Mouse (Mus musculus) cerebellum, adult 18-20 months (tissue): ENCODE measurements around the gene Aldh1a1.
"Not testable (repeated sequence)": the region's sequence is repeated elsewhere in the genome, so short reads cannot be mapped to it uniquely, and the experiment has no call there.

ENCODE experiments used
- DNase-seq, 2 experiments: peaks; one replicate each; pipeline ENCODE4 v3.0.0; 2021

Aldh1a1 gene

GRCm38 (mm10) chr19:20492491-20492890, at the start of gene Aldh1a1:
Gene Aldh1a1, plus strand, starts transcription at chr19:20492715.
- DNase-seq, result peak; percentile 3 to 9

DNA sequence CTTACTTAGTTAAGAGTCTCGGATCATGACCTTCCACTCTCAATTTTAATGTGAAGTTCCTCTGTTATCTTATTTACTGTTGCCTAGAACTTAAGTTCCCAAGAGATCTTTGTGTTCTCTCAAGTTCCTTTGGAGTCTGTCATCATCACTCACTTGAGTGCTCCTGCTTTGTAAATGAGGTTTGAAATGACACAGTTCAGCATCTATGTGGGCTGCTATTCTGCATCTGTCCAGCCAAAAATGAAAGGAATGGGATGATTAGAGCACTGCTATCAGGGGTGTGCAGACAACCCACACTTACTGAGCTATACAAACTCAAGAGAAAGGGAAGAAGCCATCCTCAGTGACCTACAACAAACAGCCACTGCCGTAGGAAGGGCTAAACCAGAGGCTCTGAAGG, 44.7 kb upstream of the Aldh1a1 start:
- no peak for DNase-seq

DNA sequence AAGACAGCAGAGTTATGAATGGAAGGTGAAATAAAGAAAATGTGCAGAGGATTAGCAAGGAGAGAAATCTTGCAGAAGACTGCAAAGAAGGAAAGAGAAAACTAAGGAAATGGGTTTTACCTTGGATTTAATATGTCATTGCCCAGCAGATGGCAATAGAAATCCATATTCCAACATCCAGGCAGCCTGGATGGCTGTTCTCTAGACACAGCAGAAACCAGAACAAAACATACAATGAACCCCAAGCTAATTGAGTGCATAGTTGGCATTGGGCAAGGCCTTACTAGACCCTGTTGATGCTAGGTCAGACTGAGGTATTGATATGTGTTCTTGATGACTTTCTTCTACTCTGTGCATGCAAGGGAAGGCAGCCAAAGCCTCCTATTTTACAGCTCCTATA, 43.0 kb upstream of the Aldh1a1 start:
- DNase-seq, result peak in 1 of 2 experiments; percentile 12

GRCm38 (mm10) chr19:20451045-20451444, 41.5 kb upstream of the Aldh1a1 start:
- no peak for DNase-seq

DNA sequence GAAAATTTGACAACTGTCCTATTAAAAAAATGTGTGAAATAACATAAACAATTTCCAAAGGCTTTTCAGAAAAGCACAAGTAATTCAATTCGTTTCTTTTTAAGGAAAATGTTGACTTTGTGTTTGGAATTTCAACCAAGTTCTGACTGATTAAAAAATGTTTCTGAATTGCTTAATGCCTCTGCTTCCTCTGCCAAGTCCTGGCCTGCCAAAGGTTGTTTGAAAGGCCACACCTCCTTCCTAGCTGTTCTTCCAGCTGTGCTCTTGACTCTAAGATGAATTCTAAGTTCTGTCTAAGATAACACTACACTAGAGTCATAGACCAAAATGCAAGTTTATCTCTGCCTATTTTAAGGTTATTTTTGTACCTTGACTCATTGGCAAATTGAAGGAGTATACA, 8.0 kb upstream of the Aldh1a1 start:
- no peak for DNase-seq

- DNase-seq, result peak; percentile 5 to 6
Observed at GRCm38 (mm10) chr19:20491950-20492349, 565 bp upstream of the Aldh1a1 start.

- DNase-seq, result no peak
Observed at GRCm38 (mm10) chr19:20496476-20496875, 4.0 kb downstream of the Aldh1a1 start.

GRCm38 (mm10) chr19:20505359-20505758, 12.8 kb downstream of the Aldh1a1 start:
- no peak for DNase-seq

DNA sequence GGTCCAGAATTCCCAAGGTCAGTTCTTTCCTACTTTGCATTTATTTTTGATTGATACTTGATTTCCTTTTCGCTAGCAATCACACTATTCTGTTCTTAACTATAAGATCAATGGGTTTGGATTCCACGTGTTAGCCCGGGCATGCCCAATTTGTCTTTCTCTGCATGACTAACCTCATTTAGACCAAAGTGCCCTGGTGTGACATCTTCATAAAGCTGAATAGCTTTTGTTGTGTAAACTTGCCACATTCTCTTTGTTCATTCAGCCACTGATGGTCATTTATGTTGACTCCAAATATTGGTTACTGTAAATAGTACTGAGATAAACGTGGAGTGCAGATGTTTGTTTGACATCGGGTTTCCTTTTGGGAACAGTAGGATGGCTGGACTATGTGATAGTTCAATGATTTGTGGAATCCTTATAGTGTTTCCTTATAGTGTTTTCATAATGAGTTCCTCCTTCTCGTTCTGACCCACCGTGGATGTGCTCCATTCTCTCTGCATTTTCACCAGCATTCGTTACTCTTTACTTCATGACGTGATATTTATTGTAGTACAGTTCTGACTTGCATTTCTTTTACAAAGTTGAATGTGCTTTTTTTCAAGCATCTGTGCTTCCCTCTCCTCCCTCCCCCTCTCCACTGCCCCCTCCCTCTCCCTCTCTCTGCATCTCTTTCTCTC, 14.6 kb downstream of the Aldh1a1 start:
- DNase-seq, result no peak

GRCm38 (mm10) chr19:20508609-20509008, 16.1 kb downstream of the Aldh1a1 start:
- no peak for DNase-seq

DNA sequence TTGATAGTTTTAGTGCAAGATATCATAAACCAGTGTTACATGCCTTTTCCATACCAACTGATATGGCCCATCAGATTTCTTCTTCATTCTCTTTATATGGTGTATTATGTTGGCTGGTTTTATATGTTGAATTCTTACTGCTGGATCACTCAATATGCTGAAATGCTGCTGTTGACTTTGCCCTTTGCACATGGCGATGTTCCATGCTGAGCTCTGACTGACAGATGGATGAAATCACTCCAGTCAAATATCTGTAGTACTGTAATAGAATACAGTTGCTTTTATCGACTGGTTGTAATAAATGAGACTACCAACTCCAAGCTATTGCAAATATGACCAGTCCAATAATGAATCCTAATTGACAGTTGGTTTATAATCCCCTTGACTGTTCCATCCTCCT, 19.5 kb downstream of the Aldh1a1 start:
- no peak for DNase-seq

DNA sequence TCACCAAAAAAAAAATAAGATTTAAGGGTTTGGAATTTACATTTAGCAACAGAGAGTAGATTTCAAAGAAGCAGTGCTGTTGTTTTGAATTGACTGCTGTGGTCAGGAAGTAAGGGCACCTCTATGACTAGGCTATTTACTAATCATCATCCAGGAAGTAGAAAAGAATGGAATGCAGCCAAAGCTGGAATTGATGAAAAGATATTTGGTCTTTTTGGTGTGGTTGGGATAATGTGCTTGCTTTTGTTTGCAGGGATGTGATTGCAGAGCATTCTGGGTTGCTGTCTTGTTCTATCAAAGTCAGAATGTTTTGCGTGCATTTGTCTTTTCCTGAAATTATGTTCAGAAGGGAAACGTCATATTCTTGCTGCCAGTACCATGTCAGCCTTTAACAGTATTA, 20.7 kb downstream of the Aldh1a1 start:
- DNase-seq, result no peak

DNA sequence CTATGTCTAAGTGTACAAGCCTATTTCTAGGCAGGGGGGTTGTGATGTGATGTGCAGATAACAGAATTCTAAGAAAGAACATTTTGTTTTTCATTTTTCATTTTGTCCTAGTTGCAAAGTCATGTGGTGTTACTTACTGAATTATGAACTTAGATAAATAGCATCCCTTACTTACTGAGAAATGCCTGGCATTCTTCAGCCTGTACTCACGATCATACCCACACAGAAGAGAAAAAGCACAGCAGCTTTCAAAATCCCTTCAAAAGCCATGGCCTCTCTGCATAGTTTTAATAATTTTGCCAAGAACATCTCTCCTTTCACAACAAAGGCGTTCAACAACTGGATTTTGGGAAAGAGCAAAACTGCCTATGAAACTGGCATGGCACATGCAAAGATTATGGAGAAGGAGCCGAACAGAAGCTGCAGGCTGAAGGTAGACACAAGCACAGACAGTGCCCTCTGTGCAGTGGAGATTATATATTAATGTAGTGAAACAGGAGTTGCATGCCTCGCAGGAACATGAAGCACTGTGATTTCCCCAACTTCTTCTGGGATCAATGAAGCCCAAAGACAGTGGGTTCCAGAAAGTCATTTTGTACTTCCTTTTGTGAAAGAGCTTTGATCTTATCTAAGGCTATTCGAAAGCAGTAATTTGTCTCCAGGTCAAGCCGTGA, 21.3 kb downstream of the Aldh1a1 start:
- DNase-seq, result no peak

DNA sequence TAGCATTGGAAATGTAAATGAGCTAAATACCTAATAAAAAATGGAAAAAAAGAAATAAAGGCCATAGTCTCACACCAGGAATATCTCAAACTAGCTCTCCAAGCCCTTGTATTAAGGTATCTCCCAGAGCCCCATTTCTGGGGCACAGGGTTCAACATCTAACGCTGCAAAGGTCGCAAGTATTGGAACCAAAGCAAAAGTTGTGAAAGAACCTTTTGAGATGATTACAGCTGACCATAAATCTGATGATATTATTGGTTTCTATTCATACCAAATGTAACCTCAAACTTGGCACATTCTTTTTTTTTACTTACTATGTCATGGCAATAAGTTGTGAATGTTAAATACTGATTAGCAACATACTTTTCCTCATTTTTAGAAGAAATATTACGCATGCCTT, 24.0 kb downstream of the Aldh1a1 start:
- no peak for DNase-seq

DNA sequence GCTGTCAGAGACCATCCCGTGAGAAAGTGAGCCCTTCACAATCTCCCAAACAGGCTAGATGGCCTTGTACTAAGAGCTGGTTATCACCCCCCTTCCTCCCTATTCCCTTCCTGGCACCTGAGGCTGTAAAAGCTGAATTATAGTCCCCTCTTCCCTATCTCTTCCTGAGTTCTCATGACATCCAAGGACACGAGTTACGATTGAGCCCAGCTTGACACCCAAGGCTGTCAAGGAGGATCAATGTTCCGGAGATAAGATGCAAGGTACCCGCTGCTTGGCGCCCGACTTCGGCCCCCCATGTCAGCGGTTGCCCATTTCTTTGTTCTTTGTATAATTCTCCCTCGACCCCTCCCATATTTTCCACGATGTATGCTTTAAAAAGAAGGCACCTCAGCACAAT, 36.6 kb downstream of the Aldh1a1 start:
- not testable (repeated sequence) for DNase-seq

- no peak for DNase-seq
Observed at GRCm38 (mm10) chr19:20529921-20530696, 37.6 kb downstream of the Aldh1a1 start.

GRCm38 (mm10) chr19:20536538-20536937, 44.0 kb downstream of the Aldh1a1 start:
- DNase-seq, result no peak

DNA sequence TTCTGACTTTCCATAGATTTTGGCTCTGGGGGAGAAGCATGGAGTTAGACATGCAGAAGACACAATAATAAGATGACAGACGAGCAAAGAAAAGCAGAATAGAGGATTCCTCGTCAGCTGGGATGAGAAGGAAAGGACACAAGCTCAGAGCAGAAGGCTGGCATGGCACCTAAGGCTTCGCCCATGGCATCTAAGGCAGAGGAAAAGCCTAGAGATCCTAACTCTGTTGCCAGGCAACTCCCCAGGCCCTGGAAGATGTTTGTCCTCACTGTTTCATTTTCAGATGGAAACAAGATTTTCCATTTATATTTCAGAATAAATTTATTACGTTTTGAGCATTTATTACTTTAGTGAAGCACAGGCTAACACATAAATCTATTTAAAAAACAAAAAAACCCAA, 48.5 kb downstream of the Aldh1a1 start:
- no peak for DNase-seq

DNA sequence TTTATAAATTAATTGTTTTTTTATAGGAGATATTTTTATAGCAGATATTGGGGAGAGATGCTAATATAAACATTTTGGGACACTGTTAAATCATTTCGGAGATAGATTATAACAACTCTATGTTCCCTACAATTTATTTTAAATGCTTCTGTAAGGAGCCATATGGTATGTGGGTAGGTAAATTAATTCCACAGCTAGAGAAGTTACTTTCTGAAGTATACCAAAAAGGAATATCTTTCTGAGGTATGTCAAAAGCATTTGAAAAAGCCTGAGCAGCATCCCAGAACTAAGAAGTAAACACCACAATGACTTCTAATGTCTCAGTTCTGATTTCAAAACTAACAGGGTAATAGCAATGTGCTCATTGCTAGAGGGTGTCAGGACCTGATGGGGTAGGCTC, 49.4 kb downstream of the Aldh1a1 start:
- DNase-seq, result no peak

DNA sequence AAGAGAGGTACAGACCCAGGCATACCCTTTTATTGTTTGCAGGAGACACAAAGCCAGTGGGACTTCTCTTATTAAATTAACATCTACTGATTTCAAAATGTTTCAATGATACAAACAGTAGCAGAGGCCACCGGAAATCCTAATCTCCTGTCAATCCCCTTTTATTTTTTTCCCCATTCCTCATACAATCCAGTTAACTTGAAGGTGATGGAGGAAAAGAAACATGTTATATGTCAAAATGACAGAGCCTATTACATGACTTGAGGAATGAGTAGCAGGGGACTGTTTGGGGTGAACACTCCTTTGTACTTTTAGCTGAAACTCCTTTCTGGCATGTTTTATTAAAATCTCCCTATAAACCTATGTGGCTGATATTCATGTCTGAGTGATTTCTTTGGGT, 51.3 kb downstream of the Aldh1a1 start:
- DNase-seq, result no peak

DNA sequence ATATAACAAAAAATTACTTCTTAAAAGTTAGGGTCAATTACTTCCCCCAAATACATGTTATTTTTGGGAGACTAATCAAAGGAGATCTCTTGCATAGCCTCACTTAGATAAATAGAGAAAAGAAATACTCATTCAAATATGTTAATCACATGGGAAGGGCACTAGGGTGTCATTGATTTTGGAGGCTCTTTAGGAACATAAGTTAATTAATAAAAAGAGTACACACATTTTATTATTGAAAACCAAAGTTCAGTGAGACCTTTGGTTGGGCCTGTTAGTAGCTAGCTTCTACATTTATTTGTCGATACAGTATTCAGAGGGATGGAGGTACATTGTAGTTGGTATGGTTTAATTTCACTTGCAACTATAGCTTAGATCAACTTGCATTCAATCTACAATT, 52.4 kb downstream of the Aldh1a1 start:
- no peak for DNase-seq

GRCm38 (mm10) chr19:20547025-20547424, 54.5 kb downstream of the Aldh1a1 start:
- no peak for DNase-seq

DNA sequence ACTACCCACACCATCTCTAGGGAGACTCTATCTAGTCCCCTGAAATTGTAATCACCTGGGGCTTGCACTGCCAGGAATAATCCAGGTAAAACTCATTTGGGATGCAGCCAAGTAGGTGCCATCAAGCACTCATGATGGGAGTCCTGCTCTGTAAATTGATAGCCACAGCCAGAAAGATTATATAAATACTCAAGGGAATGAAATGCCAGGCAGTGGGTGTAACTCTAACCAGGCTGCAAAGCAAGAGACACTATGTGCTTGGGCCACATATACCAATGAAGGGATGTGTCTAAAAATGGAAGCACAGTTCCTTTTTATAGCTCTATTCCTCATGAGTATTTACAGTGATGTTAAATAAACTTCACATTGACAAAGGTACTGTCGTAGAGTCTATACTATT, 56.9 kb downstream of the Aldh1a1 start:
- DNase-seq, result no peak

GRCm38 (mm10) chr19:20555365-20555764, 62.9 kb downstream of the Aldh1a1 start:
- no peak for DNase-seq
